Mouse (Mus musculus) cerebellum, postnatal 25 days (tissue): ENCODE data around the gene Fam213b.

Experiments used
- DNase-seq, 2 experiments: peaks; one replicate each; pipeline ENCODE4 v3.0.0; 2021; ENCODE audit warnings: mixed read lengths in 2 of 2

The Fam213b gene

DNA sequence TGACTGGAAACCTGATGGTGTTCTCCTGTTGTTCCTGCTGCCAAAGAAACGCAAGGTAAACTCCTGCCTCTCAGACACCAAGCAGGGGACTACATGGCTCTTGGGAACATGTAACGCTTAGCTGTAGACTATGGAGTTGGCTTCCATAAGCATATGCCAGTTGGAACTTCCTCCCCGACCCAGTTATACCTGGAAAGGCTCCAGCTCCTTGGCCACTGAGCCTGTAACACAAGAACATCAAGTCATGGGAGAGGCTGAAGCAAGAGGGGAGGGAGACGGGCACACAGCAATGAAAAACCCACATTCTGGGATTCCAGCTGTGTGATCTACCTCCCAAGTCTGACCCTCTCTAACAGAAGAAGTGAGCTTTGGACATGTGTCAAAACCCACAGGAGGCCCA is 23.4 kb upstream of the Fam213b start:
- peak; percentile 56 to 66 for DNase-seq

- DNase-seq = no peak
These were observed 17.7 kb upstream of the Fam213b start for GRCm38 (mm10) chr4:154916662-154917061.

- DNase-seq = no peak
These were observed 16.4 kb upstream of the Fam213b start for GRCm38 (mm10) chr4:154915286-154915685.

DNA sequence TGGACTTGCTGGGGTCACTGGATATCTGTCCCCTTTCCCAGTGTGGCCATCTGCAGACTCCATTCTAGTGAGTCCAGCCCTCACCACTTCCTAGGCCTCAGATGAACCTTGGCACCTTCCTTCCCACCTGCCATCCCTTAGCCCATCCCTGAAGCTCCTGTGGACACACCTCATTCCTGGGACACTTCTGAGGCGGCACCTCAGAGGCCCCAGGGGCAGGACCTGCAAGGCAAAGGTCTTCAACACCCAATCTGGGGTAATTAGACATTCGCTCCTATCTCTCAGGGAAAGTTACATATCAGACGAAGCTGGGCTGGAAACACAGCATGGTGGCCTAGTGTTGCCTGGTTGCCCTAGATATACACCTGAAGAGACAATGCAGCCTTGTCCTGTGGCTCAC is 15.8 kb upstream of the Fam213b start:
- no peak for DNase-seq

DNA sequence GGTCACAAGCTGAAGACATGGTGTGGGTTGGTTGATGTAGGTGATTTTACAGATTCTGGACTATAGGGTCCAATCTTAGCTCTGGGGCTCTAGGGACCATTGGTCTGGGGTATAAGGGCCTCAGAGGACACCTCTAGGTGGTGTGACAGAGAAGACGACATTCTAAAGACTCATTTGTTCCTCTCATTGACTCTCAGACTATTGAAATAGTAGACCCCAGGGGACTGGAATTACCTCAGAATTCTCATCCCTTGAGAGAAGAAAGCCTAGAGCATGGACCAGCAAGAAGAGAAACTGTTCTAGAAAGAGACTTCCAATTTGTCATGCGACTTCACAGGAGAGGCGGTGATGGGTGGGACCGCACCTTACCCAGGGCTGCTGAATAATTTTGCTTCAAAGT is 15.3 kb upstream of the Fam213b start:
- DNase-seq = no peak

DNA sequence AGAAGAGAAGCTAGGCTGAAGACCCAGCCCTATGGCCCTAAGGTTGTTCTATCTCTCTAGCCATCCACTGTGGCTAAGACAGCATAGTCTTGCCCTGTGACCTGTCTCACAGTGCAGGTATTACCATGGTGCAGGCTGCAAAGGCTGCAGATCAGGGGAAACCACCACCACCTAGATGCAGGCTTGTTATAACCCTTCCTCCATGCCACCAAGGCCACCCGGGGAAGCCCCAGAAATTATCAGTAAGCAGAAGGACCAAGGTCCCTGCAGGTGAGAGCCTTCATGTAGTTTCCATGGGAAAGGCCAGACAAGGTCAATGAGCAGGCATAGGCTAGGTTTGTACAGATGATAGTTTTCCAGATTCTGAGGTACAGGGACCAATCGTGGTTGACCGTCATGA is 14.9 kb upstream of the Fam213b start:
- no peak for DNase-seq

- no peak for DNase-seq
These were observed 12.7 kb upstream of the Fam213b start for GRCm38 (mm10) chr4:154911644-154912043.

- no peak for DNase-seq
These were observed 11.9 kb upstream of the Fam213b start for GRCm38 (mm10) chr4:154910606-154911522.

GRCm38 (mm10) chr4:154908490-154908889 is 9.6 kb upstream of the Fam213b start:
- no peak for DNase-seq

- DNase-seq = peak; percentile 73 to 86
These were observed 8.9 kb upstream of the Fam213b start for GRCm38 (mm10) chr4:154907833-154908232.

DNA sequence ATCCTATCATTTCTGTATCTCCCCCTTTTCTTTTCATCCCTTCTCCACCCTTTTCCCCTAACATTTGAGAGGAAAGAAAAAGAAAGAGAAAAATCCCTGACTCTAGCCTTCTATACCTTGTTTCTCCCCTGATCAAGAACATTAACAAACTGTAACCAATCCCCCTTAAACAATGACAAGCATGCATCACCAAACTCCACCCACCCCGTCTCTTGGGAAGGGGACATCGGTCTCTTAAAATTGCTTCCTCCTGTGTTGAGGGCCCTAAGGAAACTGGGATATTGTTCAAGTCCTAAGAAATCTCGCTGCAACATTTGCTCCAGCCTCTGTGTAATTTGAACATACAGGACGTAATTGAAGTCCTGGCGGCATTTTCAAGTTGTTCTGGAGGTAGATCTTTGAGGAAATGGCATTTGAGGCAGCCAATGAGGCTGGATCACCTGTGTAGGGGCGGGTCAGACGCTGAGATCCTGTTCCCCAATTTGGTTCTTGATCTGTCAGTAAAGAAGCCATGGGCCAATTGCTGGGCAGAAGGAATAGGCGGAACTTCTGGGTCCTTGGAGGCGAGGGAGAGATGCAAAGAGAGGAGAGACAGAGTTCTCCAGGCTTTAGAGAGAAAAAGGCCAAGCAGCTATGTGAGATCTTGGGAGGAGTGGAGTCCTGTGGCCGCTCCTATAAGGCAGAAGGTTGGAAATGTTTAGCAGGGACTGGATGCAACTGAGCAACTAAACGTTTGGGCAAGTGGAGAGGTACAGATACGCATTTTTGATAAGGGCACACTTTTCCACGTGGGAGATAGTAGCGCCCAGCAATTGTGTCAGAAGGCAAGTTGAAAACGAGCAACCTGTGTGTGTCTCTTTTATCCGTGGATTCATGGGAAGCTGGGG is 5.5 kb upstream of the Fam213b start:
- peak; percentile 85 to 87 for DNase-seq

GRCm38 (mm10) chr4:154902371-154902770 is 3.4 kb upstream of the Fam213b start:
- no peak for DNase-seq

GRCm38 (mm10) chr4:154897676-154898465 is 1.1 kb downstream of the Fam213b start:
- peak; percentile 49 to 68 for DNase-seq

GRCm38 (mm10) chr4:154895549-154895948 is 3.4 kb downstream of the Fam213b start:
- DNase-seq = peak in 1 of 2 experiments; percentile 41

DNA sequence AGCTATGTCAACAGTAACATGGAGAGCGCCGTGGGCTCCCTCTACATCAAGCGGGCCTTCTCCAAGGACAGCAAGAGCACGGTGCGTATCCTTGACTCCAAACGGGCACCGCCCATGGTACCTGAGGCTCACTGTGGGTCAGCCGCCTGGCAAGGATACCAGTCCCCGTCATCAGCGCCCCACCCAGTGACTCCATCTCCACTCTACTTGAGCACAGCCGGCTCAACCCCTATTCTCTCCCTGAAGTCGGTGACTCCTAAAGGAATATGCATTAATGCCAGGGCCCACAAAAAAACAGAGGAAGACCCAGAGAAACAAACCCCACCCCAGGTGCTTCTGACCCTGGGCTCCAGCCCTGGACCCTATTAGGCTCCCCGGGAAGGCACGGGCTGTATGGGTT is 8.0 kb downstream of the Fam213b start:
- DNase-seq = no peak

DNA sequence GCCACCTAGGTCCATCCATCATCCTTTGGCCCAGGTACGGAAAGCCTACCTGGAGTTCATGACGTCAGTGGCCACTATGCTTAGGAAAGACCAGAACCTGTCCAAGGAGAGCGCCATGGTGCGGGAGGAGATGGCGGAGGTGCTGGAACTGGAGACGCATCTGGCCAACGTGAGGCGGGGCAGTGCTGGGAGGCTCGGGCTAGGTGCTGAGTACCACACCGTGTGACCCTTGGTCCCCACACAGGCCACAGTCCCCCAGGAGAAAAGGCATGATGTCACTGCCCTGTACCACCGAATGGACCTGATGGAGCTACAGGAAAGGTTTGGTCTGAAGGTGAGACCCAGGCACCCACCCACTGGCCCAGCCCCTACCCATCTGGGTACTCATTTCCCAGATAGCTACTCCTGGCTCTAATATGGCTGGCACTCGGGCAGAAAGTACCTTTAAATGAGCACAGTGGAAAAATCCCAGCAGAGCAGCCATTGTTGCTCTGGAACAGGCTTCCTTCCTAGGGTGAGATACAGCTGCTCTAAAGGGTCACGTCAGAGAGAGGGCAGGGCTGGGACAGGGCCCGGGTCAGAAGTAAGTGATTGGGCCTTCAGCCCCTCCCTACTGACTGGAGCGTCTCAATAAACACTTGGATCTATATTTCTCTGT is 11.2 kb downstream of the Fam213b start:
- DNase-seq = peak in 1 of 2 experiments; percentile 33

DNA sequence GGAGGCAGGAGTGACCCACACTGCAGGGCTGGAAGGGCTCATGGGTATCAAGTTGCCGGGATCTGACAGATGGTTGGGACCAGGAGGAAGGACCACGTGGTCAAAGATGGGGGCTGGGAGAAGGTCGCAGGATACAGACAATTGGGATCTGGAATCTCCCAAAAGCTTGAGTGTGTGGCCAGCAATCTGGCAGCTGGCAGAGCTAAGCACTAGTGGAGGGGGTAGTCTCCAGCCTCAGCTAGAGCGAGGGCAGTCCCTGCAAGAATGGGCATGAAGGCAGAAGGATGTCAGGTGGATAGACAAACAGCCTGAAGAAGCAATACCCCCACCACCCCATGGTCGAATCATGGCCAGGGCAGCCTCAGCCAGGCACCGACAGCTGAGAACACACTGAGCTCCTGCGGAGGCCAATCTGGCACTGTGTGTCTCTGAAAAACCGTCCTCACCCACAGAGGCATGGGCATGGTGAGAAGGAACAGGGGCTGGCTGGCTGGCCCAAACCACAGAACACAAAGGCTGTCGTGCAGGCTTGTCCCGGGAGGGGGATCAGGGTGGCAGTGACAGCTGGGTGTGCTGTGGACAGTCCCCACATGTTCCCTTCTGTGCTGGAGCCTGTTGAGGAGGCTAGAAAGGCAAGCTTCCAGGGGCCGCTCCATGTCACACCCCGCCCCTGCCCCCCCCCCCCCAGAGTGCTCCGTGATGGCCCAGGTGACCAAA is 11.9 kb downstream of the Fam213b start:
- peak; percentile 74 for DNase-seq

DNA sequence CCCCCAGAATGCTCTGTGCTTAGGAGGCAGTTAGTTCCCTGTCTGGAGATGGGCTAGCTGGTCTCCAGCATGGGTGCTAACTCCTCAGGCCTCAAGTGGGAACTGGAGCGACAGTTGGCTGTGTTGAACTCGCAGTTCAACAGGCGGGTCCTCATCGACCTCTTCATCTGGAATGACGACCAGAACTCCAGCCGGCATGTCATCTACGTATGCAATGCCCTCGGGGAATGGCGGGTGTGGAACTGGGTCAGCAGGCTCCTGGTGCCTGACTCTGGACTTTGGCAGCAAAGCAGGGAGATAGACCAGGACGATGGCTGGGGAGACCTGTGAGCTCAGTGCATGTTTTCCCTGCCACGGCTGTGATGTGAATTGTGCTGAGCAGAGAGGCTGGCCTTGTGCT is 13.5 kb downstream of the Fam213b start:
- peak; percentile 30 to 37 for DNase-seq

DNA sequence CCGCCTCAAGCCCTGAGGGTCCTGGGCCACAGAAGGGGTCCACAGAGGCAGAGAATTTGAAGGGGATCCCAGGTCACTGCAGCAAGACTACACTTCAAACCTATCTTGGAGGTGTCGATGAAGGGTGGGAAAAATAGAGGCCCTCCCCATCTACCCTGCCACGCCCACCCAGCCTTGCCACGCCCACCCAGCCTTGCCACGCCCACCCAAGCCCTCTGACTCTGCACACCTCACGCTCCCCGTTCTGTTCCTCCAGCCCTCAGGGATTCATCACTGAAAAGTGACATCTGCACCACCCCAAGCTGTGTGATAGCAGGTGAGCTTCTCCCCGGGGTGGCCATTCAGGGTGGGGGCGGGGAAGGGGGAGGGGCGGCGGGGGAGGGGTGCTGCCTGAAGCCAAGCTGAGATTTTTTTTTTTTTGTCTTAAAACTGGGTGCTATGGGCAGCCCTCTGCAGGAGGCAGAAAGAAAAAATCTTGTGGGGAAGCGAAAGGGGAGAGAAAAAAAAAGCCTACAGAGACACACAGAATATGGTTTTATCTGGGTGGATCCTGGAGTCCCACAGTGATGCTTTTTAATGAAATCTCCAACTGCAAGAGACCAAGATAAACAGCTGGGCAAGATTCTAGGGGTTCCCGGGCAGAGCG is 16.8 kb downstream of the Fam213b start:
- DNase-seq = peak in 1 of 2 experiments; percentile 15

DNA sequence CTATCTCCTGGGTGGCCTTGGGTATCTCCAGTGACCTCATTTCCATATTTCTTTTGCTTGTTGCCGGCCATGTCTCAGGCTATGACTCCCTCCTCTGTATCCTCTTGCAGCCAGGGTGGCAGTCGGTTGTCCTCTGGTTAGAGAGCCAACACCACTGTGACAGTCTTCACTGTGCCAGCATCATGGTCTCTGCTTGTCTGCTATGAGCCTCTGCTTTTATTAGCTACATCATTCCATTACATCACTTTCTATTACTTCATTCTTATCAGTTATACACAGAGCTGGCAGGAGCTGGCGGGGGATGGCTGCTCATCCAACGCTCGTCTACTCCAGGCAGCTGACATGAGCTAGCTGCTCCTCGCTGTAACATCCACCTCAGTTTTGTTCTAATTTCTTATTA is 18.2 kb downstream of the Fam213b start:
- peak in 1 of 2 experiments; percentile 4 for DNase-seq
